Mouse (Mus musculus): ENCODE measurements around the gene Sema3g. TPM values are rescaled to one million over a fixed set of nuclear protein-coding genes. Genes with fewer than 3 reads are reported as not detected.

The Sema3g gene
- total and polyA plus RNA-seq, 2 experiments from 2014 or later: 0.44 to 4.1 TPM

- WGBS: 71% methylated on average over 2 of the region's 2 CpGs
- H3K4me2 ChIP-seq (ENCODE audit: low read depth, low read length, poor library complexity, severe bottlenecking): no peak overlapping the region
- no peak overlapping the region for H3K9ac ChIP-seq (replicated peaks; ENCODE audit: low read length, poor library complexity, severe bottlenecking)
- no peak overlapping the region for H3K4me3 ChIP-seq (ENCODE audit: low read depth, low read length)
- peaks cover 76% of the 10 kb centered on the region for H3K36me3 ChIP-seq (ENCODE audit: insufficient read depth, low read length)
- H3K9me3 ChIP-seq (ENCODE audit: low read length): no peaks in the 10 kb centered on the region
- H3K27ac ChIP-seq (ENCODE audit: low read depth, low read length): no peak overlapping the region
- ATAC-seq (ENCODE audit: low FRiP score) (no peak), DNase-seq (ENCODE audit: low spot score) (no peak)
- H3K27me3 ChIP-seq (ENCODE audit: insufficient read depth, low read length): no peaks in the 10 kb centered on the region
- no peaks in the 10 kb centered on the region; the same call in 1 of the 2 replicates for H3K4me1 ChIP-seq (ENCODE audit: insufficient read depth, low read length)
- no peak for TF ChIP-seq CTCF (IDR thresholded peaks at IDR 0.05)
Measured at GRCm38 (mm10) chr14:31191936-31192335, 25.7 kb upstream of the Sema3g start.

- ATAC-seq (ENCODE audit: low FRiP score): no peak
- H3K36me3 ChIP-seq (ENCODE audit: insufficient read depth, low read length): peaks cover 62% of the 10 kb centered on the region
- WGBS: 81% methylated on average over 7 of the region's 7 CpGs
Measured at GRCm38 (mm10) chr14:31193791-31194190, 23.9 kb upstream of the Sema3g start.

GRCm38 (mm10) chr14:31194441-31194840 lies 23.2 kb upstream of the Sema3g start:
- DNase-seq (ENCODE audit: low spot score) (no peak), ATAC-seq (ENCODE audit: low FRiP score) (no peak)
- no peak overlapping the region for H3K27ac ChIP-seq (ENCODE audit: low read depth, low read length)
- H3K9me3 ChIP-seq (ENCODE audit: low read length): no peaks in the 10 kb centered on the region
- no peak overlapping the region for H3K9ac ChIP-seq (replicated peaks; ENCODE audit: low read length, poor library complexity, severe bottlenecking)
- H3K4me3 ChIP-seq (ENCODE audit: low read depth, low read length): no peak overlapping the region
- H3K27me3 ChIP-seq (ENCODE audit: insufficient read depth, low read length): no peaks in the 10 kb centered on the region
- peaks cover 55% of the 10 kb centered on the region for H3K36me3 ChIP-seq (ENCODE audit: insufficient read depth, low read length)
- no peaks in the 10 kb centered on the region for H3K4me1 ChIP-seq (ENCODE audit: insufficient read depth, low read length)
- H3K4me2 ChIP-seq (ENCODE audit: low read depth, low read length, poor library complexity, severe bottlenecking): no peak overlapping the region
- 88% methylated on average over 2 of the region's 2 CpGs for WGBS
- TF ChIP-seq CTCF (IDR thresholded peaks at IDR 0.05): no peak

More at GRCm38 (mm10) chr14:31193791-31194190, 23.9 kb upstream of the Sema3g start:
- Histone ChIP-seq H3K9ac (replicated peaks; ENCODE audit: low read length, poor library complexity, severe bottlenecking) (no peak overlapping the region), H3K27me3 (ENCODE audit: insufficient read depth, low read length) (no peaks in the 10 kb centered on the region), H3K4me2 (ENCODE audit: low read depth, low read length, poor library complexity, severe bottlenecking) (no peak overlapping the region), H3K9me3 (ENCODE audit: low read length) (no peaks in the 10 kb centered on the region), H3K4me3 (ENCODE audit: low read depth, low read length) (no peak overlapping the region), H3K27ac (ENCODE audit: low read depth, low read length) (no peak overlapping the region), H3K4me1 (ENCODE audit: insufficient read depth, low read length) (no peaks in the 10 kb centered on the region; the same call in 1 of the 2 replicates)
- peak; percentile 26 for DNase-seq (ENCODE audit: low spot score)
- TF ChIP-seq CTCF (IDR thresholded peaks at IDR 0.05): no peak

- Histone ChIP-seq H3K27ac (ENCODE audit: low read depth, low read length) (no peak overlapping the region), H3K36me3 (ENCODE audit: insufficient read depth, low read length) (peaks cover 51% of the 10 kb centered on the region), H3K9me3 (ENCODE audit: low read length) (no peaks in the 10 kb centered on the region), H3K4me2 (ENCODE audit: low read depth, low read length, poor library complexity, severe bottlenecking) (no peak overlapping the region), H3K4me3 (ENCODE audit: low read depth, low read length) (no peak overlapping the region), H3K27me3 (ENCODE audit: insufficient read depth, low read length) (no peaks in the 10 kb centered on the region), H3K4me1 (ENCODE audit: insufficient read depth, low read length) (no peaks in the 10 kb centered on the region), H3K9ac (replicated peaks; ENCODE audit: low read length, poor library complexity, severe bottlenecking) (no peak overlapping the region)
- TF ChIP-seq CTCF (IDR thresholded peaks at IDR 0.05): no peak
- 77% methylated on average over 14 of the region's 14 CpGs for WGBS
- ATAC-seq (ENCODE audit: low FRiP score) (no peak), DNase-seq (ENCODE audit: low spot score) (peak; percentile 29)
Measured at GRCm38 (mm10) chr14:31194891-31195513, 22.7 kb upstream of the Sema3g start.

GRCm38 (mm10) chr14:31195521-31195920 lies 22.1 kb upstream of the Sema3g start:
- ATAC-seq (ENCODE audit: low FRiP score) (no peak), DNase-seq (ENCODE audit: low spot score) (no peak)
- Histone ChIP-seq H3K4me1 (ENCODE audit: insufficient read depth, low read length) (no peaks in the 10 kb centered on the region), H3K9me3 (ENCODE audit: low read length) (no peaks in the 10 kb centered on the region), H3K27ac (ENCODE audit: low read depth, low read length) (no peak overlapping the region), H3K4me3 (ENCODE audit: low read depth, low read length) (no peak overlapping the region), H3K4me2 (ENCODE audit: low read depth, low read length, poor library complexity, severe bottlenecking) (no peak overlapping the region), H3K27me3 (ENCODE audit: insufficient read depth, low read length) (no peaks in the 10 kb centered on the region), H3K36me3 (ENCODE audit: insufficient read depth, low read length) (peaks cover 51% of the 10 kb centered on the region), H3K9ac (replicated peaks; ENCODE audit: low read length, poor library complexity, severe bottlenecking) (no peak overlapping the region)
- no peak for TF ChIP-seq CTCF (IDR thresholded peaks at IDR 0.05)
- 94% methylated on average over 4 of the region's 4 CpGs for WGBS

- Histone ChIP-seq H3K4me1 (ENCODE audit: insufficient read depth, low read length) (no peaks in the 10 kb centered on the region), H3K4me2 (ENCODE audit: low read depth, low read length, poor library complexity, severe bottlenecking) (no peak overlapping the region), H3K27me3 (ENCODE audit: insufficient read depth, low read length) (no peaks in the 10 kb centered on the region), H3K27ac (ENCODE audit: low read depth, low read length) (no peak overlapping the region), H3K4me3 (ENCODE audit: low read depth, low read length) (no peak overlapping the region), H3K36me3 (ENCODE audit: insufficient read depth, low read length) (peaks cover 49% of the 10 kb centered on the region), H3K9me3 (ENCODE audit: low read length) (no peaks in the 10 kb centered on the region), H3K9ac (replicated peaks; ENCODE audit: low read length, poor library complexity, severe bottlenecking) (no peak overlapping the region)
- ATAC-seq (ENCODE audit: low FRiP score) (no peak; the same call in 1 of the 2 replicates), DNase-seq (ENCODE audit: low spot score) (peak; percentile 50)
- TF ChIP-seq CTCF (IDR thresholded peaks at IDR 0.05): peak; percentile 73
Measured at GRCm38 (mm10) chr14:31195968-31196367, 21.7 kb upstream of the Sema3g start.

All from midbrain, postnatal 0 days (tissue).